Mouse (Mus musculus) midbrain, embryonic 12.5 days (tissue): ENCODE measurements around the gene Cdkal1. TPM values are rescaled to one million over a fixed set of nuclear protein-coding genes. Genes with fewer than 3 reads are reported as not detected.

Experiments
- ATAC-seq: fragments of 200-750 bp; cut with Nextera tagmentation; 2 replicates; pipeline ENCODE4 v1.8.0; 2017; ENCODE audit warnings: low read depth, moderate TSS enrichment, moderate library complexity; ENCODE audit not compliant: low FRiP score
- H3K27ac ChIP-seq: fragments of 300-500 bp; sonication (generic); replicated peaks from 2 replicates; pipeline ENCODE4 v1.5.1; 2016; ENCODE audit warnings: mild to moderate bottlenecking
- H3K27me3 ChIP-seq: fragments of 300-500 bp; sonication (generic); 2 replicates; pipeline ENCODE4 v1.6.1; 2016; ENCODE audit warnings: mild to moderate bottlenecking
- H3K36me3 ChIP-seq: fragments of 300-500 bp; sonication (generic); 2 replicates; pipeline ENCODE4 v1.6.1; 2016
- H3K4me1 ChIP-seq: fragments of 300-500 bp; sonication (generic); 2 replicates; pipeline ENCODE4 v1.6.1; 2016
- H3K4me2 ChIP-seq: fragments of 300-500 bp; sonication (generic); replicated peaks from 2 replicates; pipeline ENCODE4 v1.6.1; 2016; ENCODE audit warnings: mild to moderate bottlenecking, moderate library complexity
- H3K4me3 ChIP-seq: fragments of 300-500 bp; sonication (generic); 2 replicates; pipeline ENCODE4 v1.5.1; 2016; ENCODE audit warnings: mild to moderate bottlenecking
- H3K9ac ChIP-seq: fragments of 300-500 bp; sonication (generic); replicated peaks from 2 replicates; pipeline ENCODE4 v1.6.1; 2016; ENCODE audit warnings: mild to moderate bottlenecking, moderate library complexity
- H3K9me3 ChIP-seq: fragments of 300-500 bp; sonication (generic); 2 replicates; pipeline ENCODE4 v1.6.1; 2016; ENCODE audit warnings: mild to moderate bottlenecking
- WGBS: fragments of 180-500 bp; shearing (Covaris S2); methylation state at CpG from one replicate; pipeline ENCODE4 v1.1.7; 2016; 5-methylcytosine and 5-hydroxymethylcytosine counted together
- polyA plus RNA-seq: library from polyadenylated mRNA; unstranded; fragments of >200 nt; fragmentation: Nextera tagmentation; extraction: Ambion mirVana; gene quantifications from 2 replicates; pipeline ENCODE4 v1.2.1, GENCODE M21; 2016

Gene Cdkal1
- polyA plus RNA-seq, 1 experiment from 2014 or later, result 33.3 TPM

- H3K4me3 ChIP-seq, result no peak overlapping the region
- no peak overlapping the region for H3K9ac ChIP-seq
- no peaks in the 10 kb centered on the region for H3K4me1 ChIP-seq
- 83% methylated on average over 6 of the region's 6 CpGs for WGBS
- no peaks in the 10 kb centered on the region for H3K9me3 ChIP-seq
- H3K4me2 ChIP-seq, result no peak overlapping the region
- no peak overlapping the region for H3K27ac ChIP-seq
- no peaks in the 10 kb centered on the region for H3K36me3 ChIP-seq
- no peak for ATAC-seq
- no peaks in the 10 kb centered on the region for H3K27me3 ChIP-seq
These were observed 130.6 kb downstream of the Cdkal1 start for GRCm38 (mm10) chr13:29724855-29725254.

GRCm38 (mm10) chr13:29723150-29723549 lies 132.3 kb downstream of the Cdkal1 start:
- Histone ChIP-seq H3K9me3 (no peaks in the 10 kb centered on the region), H3K9ac (no peak overlapping the region), H3K4me1 (no peaks in the 10 kb centered on the region), H3K27me3 (no peaks in the 10 kb centered on the region), H3K36me3 (no peaks in the 10 kb centered on the region), H3K4me2 (no peak overlapping the region), H3K27ac (no peak overlapping the region), H3K4me3 (no peak overlapping the region)
- no peak for ATAC-seq
- WGBS, result 77% methylated on average over 1 of the region's 1 CpGs

GRCm38 (mm10) chr13:29721206-29721605 lies 134.3 kb downstream of the Cdkal1 start:
- H3K9me3 ChIP-seq, result no peaks in the 10 kb centered on the region
- H3K27ac ChIP-seq, result no peak overlapping the region
- H3K4me3 ChIP-seq, result no peak overlapping the region
- no peaks in the 10 kb centered on the region for H3K27me3 ChIP-seq
- no peak overlapping the region for H3K9ac ChIP-seq
- 94% methylated on average over 5 of the region's 5 CpGs for WGBS
- H3K4me1 ChIP-seq, result 0 out of 2 replicates have a peak, but pooled peaks cover 3% of the 10 kb centered on the region
- H3K36me3 ChIP-seq, result no peaks in the 10 kb centered on the region
- no peak for ATAC-seq
- H3K4me2 ChIP-seq, result no peak overlapping the region

- H3K27ac ChIP-seq, result no peak overlapping the region
- no peaks in the 10 kb centered on the region for H3K9me3 ChIP-seq
- H3K27me3 ChIP-seq, result no peaks in the 10 kb centered on the region
- H3K4me2 ChIP-seq, result no peak overlapping the region
- no peak for ATAC-seq
- peaks cover 9% of the 10 kb centered on the region; the same call in 1 of the 2 replicates for H3K4me1 ChIP-seq
- no peak overlapping the region for H3K4me3 ChIP-seq
- H3K9ac ChIP-seq, result no peak overlapping the region
- 82% methylated on average over 4 of the region's 4 CpGs for WGBS
- no peaks in the 10 kb centered on the region for H3K36me3 ChIP-seq
These were observed 138.9 kb downstream of the Cdkal1 start for GRCm38 (mm10) chr13:29716550-29716949.

GRCm38 (mm10) chr13:29715241-29715841 lies 140.1 kb downstream of the Cdkal1 start:
- Histone ChIP-seq H3K9me3 (no peaks in the 10 kb centered on the region), H3K27me3 (no peaks in the 10 kb centered on the region), H3K9ac (no peak overlapping the region), H3K4me2 (no peak overlapping the region), H3K4me3 (no peak overlapping the region), H3K36me3 (no peaks in the 10 kb centered on the region), H3K27ac (no peak overlapping the region), H3K4me1 (peaks cover 9% of the 10 kb centered on the region; the same call in 1 of the 2 replicates)
- 65% methylated on average over 3 of the region's 3 CpGs for WGBS
- no peak for ATAC-seq

- no peak overlapping the region for H3K4me2 ChIP-seq
- ATAC-seq, result no peak
- no peak overlapping the region for H3K9ac ChIP-seq
- no peaks in the 10 kb centered on the region for H3K36me3 ChIP-seq
- no peak overlapping the region for H3K4me3 ChIP-seq
- no peaks in the 10 kb centered on the region for H3K27me3 ChIP-seq
- H3K4me1 ChIP-seq, result no peaks in the 10 kb centered on the region
- no peak overlapping the region for H3K27ac ChIP-seq
- 91% methylated on average over 3 of the region's 3 CpGs for WGBS
- H3K9me3 ChIP-seq, result no peaks in the 10 kb centered on the region
These were observed 147.9 kb downstream of the Cdkal1 start for GRCm38 (mm10) chr13:29707620-29708019.

- H3K9me3 ChIP-seq, result no peaks in the 10 kb centered on the region
- no peaks in the 10 kb centered on the region for H3K4me1 ChIP-seq
- no peak overlapping the region for H3K4me3 ChIP-seq
- H3K27me3 ChIP-seq, result no peaks in the 10 kb centered on the region
- H3K4me2 ChIP-seq, result no peak overlapping the region
- H3K36me3 ChIP-seq, result no peaks in the 10 kb centered on the region
- no peak overlapping the region for H3K9ac ChIP-seq
- H3K27ac ChIP-seq, result no peak overlapping the region
- ATAC-seq, result no peak
- whole genome bisulfite sequencing, result 74% methylated on average over 1 of the region's 1 CpGs
These were observed 154.1 kb downstream of the Cdkal1 start for GRCm38 (mm10) chr13:29701400-29701799.

- no peak overlapping the region for H3K4me2 ChIP-seq
- H3K4me1 ChIP-seq, result no peaks in the 10 kb centered on the region
- no peak overlapping the region for H3K27ac ChIP-seq
- ATAC-seq, result no peak
- 94% methylated on average over 5 of the region's 5 CpGs for WGBS
- H3K9ac ChIP-seq, result no peak overlapping the region
- no peaks in the 10 kb centered on the region for H3K9me3 ChIP-seq
- no peak overlapping the region for H3K4me3 ChIP-seq
- no peaks in the 10 kb centered on the region for H3K36me3 ChIP-seq
- H3K27me3 ChIP-seq, result no peaks in the 10 kb centered on the region
These were observed 155.6 kb downstream of the Cdkal1 start for GRCm38 (mm10) chr13:29699896-29700295.

GRCm38 (mm10) chr13:29698307-29698985 lies 157.0 kb downstream of the Cdkal1 start:
- no peak overlapping the region for H3K9ac ChIP-seq
- no peak overlapping the region for H3K27ac ChIP-seq
- no peak overlapping the region for H3K4me2 ChIP-seq
- H3K4me3 ChIP-seq, result no peak overlapping the region
- no peaks in the 10 kb centered on the region for H3K36me3 ChIP-seq
- ATAC-seq, result no peak
- no peaks in the 10 kb centered on the region for H3K4me1 ChIP-seq
- 84% methylated on average over 5 of the region's 5 CpGs for WGBS
- H3K27me3 ChIP-seq, result no peaks in the 10 kb centered on the region
- H3K9me3 ChIP-seq, result no peaks in the 10 kb centered on the region

GRCm38 (mm10) chr13:29697230-29697629 lies 158.2 kb downstream of the Cdkal1 start:
- WGBS, result 87% methylated on average over 3 of the region's 3 CpGs
- no peak for ATAC-seq

GRCm38 (mm10) chr13:29690734-29691133 lies 164.7 kb downstream of the Cdkal1 start:
- WGBS, result 85% methylated on average over 7 of the region's 7 CpGs

More at GRCm38 (mm10) chr13:29697230-29697629, 158.2 kb downstream of the Cdkal1 start:
- Histone ChIP-seq H3K36me3 (no peaks in the 10 kb centered on the region), H3K9me3 (no peaks in the 10 kb centered on the region), H3K4me1 (no peaks in the 10 kb centered on the region), H3K4me3 (no peak overlapping the region), H3K27ac (no peak overlapping the region), H3K9ac (no peak overlapping the region), H3K27me3 (no peaks in the 10 kb centered on the region), H3K4me2 (no peak overlapping the region)

GRCm38 (mm10) chr13:29688851-29689250 lies 166.6 kb downstream of the Cdkal1 start:
- Histone ChIP-seq H3K36me3 (no peaks in the 10 kb centered on the region), H3K27me3 (no peaks in the 10 kb centered on the region), H3K9ac (no peak overlapping the region), H3K4me3 (no peak overlapping the region), H3K4me2 (no peak overlapping the region), H3K27ac (no peak overlapping the region), H3K4me1 (no peaks in the 10 kb centered on the region), H3K9me3 (no peaks in the 10 kb centered on the region)
- ATAC-seq, result no peak
- 86% methylated on average over 6 of the region's 6 CpGs for WGBS

More at GRCm38 (mm10) chr13:29690734-29691133, 164.7 kb downstream of the Cdkal1 start:
- Histone ChIP-seq H3K9ac (no peak overlapping the region), H3K36me3 (no peaks in the 10 kb centered on the region), H3K4me1 (no peaks in the 10 kb centered on the region), H3K4me2 (no peak overlapping the region), H3K9me3 (no peaks in the 10 kb centered on the region), H3K4me3 (no peak overlapping the region), H3K27ac (no peak overlapping the region), H3K27me3 (no peaks in the 10 kb centered on the region)
- ATAC-seq, result no peak
